Mouse (Mus musculus) liver, adult (tissue): ENCODE results near the gene Rab27a.

Source experiments
- GATA4 ChIP-seq: IDR thresholded peaks from 2 replicates; pipeline ENCODE4 v1.6.1; 2014; ENCODE audit warnings: mild to moderate bottlenecking, low read length; ENCODE audit not compliant: insufficient replicate concordance

The Rab27a gene

GRCm38 (mm10) chr9:73070971-73071659, 26.5 kb downstream of the Rab27a start:
- TF ChIP-seq GATA4, result peak; percentile 86

- no peak for TF ChIP-seq GATA4
Observed at GRCm38 (mm10) chr9:73072426-73072825, 27.8 kb downstream of the Rab27a start.

- TF ChIP-seq GATA4, result no peak
Observed at GRCm38 (mm10) chr9:73073169-73073568, 28.5 kb downstream of the Rab27a start.

GRCm38 (mm10) chr9:73079801-73080325, 35.2 kb downstream of the Rab27a start:
- TF ChIP-seq GATA4, result no peak

GRCm38 (mm10) chr9:73082291-73083000, 37.8 kb downstream of the Rab27a start:
- TF ChIP-seq GATA4, result no peak

- no peak for TF ChIP-seq GATA4
Observed at GRCm38 (mm10) chr9:73083956-73084355, 39.3 kb downstream of the Rab27a start.

- peak; percentile 90 for TF ChIP-seq GATA4
Observed at GRCm38 (mm10) chr9:73085845-73086244, 41.2 kb downstream of the Rab27a start.

- no peak for TF ChIP-seq GATA4
Observed at GRCm38 (mm10) chr9:73087121-73087520, 42.5 kb downstream of the Rab27a start.

GRCm38 (mm10) chr9:73087581-73087980, 42.9 kb downstream of the Rab27a start:
- TF ChIP-seq GATA4, result no peak

GRCm38 (mm10) chr9:73089222-73089920, 44.7 kb downstream of the Rab27a start:
- no peak for TF ChIP-seq GATA4

GRCm38 (mm10) chr9:73090121-73090520, 45.5 kb downstream of the Rab27a start:
- no peak for TF ChIP-seq GATA4

GRCm38 (mm10) chr9:73091747-73092146, 47.1 kb downstream of the Rab27a start:
- TF ChIP-seq GATA4, result no peak

GRCm38 (mm10) chr9:73094580-73094979, 49.9 kb downstream of the Rab27a start:
- no peak for TF ChIP-seq GATA4

- TF ChIP-seq GATA4, result no peak
Observed at GRCm38 (mm10) chr9:73097898-73098297, 53.2 kb downstream of the Rab27a start.

GRCm38 (mm10) chr9:73101536-73101935, 56.9 kb downstream of the Rab27a start, which contains the start of gene Khdc3:
Gene Khdc3, plus strand, starts transcription at chr9:73101836.
- no peak for TF ChIP-seq GATA4

GRCm38 (mm10) chr9:73102181-73102580, 57.5 kb downstream of the Rab27a start, which contains the start of gene Gm20509:
Gene Gm20509, plus strand, starts transcription at chr9:73102470.
- no peak for TF ChIP-seq GATA4
